Comparison of ENCODE assay signal across 8 mouse cellular contexts in the genomic region with DNA sequence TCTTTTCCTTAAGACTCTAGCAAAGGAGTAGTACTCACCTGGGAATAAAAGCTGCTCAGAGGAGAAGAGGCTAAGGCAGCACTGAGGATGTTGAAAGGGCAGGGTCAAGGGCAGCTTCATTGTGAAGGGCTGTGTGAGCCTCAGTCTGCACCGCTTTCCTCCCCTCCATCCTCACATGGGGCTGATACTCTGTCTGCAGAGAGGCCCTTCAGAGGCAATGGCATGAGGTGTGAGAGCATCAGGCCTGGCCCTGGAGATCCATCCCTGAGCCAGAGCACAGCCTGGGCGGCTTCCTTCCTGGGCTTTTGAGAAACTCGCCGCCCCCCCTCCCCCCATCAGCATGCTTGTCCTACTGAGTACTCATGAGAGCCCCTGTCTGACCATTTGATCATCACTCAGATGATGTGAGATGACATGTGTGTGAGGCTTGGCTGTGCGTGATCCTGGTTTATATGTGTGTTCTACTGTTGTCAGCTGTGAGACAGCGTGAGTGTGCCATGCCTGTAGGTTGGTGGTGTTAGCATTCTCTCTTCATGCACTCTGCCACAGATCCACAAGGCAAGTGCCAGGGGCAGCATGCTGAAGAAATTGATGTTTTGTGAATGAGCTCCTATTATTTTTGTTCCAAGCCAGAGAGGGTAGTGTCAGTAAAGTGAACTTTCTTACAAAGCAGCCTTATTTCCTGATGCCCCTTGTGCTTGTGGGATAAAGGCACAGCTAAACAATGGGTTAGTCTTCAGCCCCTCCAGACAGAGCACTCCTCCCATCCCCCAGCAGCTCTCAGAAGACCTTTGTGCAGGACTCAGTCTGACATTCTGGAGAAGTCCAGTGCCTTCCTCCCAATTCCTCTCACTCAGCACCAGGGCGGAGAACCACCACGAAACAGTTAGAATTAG. TPM values are rescaled to one million over a fixed set of nuclear protein-coding genes. Genes with fewer than 3 reads are reported as not detected.
DNase-seq lines count a peak whose midpoint lies in the region; ATAC-seq and TF ChIP-seq lines count a peak whose summit lies in the region.

No protein-coding gene starts in this region.

- no peak for DNase-seq in heart, postnatal 0 days (ENCODE audit: low spot score)
- no peak for DNase-seq in heart, adult 11 months
- peak; percentile 60 for DNase-seq in adipocyte (ENCODE audit: low spot score)
- DNase-seq in embryo, embryonic 9.5 days (ENCODE audit: extremely low spot score): peak; percentile 20
- peak; percentile 85 for DNase-seq in midbrain, embryonic 11.5 days (ENCODE audit: low spot score, missing footprints)
- DNase-seq in frontal cortex, postnatal 36 days (ENCODE audit: low spot score in 2 of 2): no peak
- DNase-seq in adrenal gland, adult 8-10 months: no peak
- DNase-seq in gastrocnemius, postnatal 36 days: no peak

- peaks cover 88% of the 10 kb centered on the region for H3K4me1 ChIP-seq in heart, postnatal 0 days (ENCODE audit: control insufficient read depth, insufficient read depth)
- peaks cover 16% of the 10 kb centered on the region for H3K4me1 ChIP-seq in midbrain, embryonic 11.5 days (ENCODE audit: control insufficient read depth, insufficient read depth, low read length)

- no peak overlapping the region for H3K4me3 ChIP-seq in heart, postnatal 0 days (ENCODE audit: low read depth, low read length)
- H3K4me3 ChIP-seq in midbrain, embryonic 11.5 days (ENCODE audit: low read depth, low read length): no peak overlapping the region

- TF ChIP-seq CTCF in heart, postnatal 0 days (IDR thresholded peaks at IDR 0.05; ENCODE audit: low read depth): no peak

- no peaks in the 10 kb centered on the region for H3K27me3 ChIP-seq in heart, postnatal 0 days (ENCODE audit: control insufficient read depth, insufficient read depth, low read length)
- H3K27me3 ChIP-seq in midbrain, embryonic 11.5 days (ENCODE audit: control insufficient read depth, insufficient read depth, low read length): no peaks in the 10 kb centered on the region

- WGBS in heart, postnatal 0 days: 63% methylated on average over 8 of the region's 8 CpGs
- 62% methylated on average over 8 of the region's 8 CpGs for WGBS in midbrain, embryonic 11.5 days

- ATAC-seq in heart, postnatal 0 days (ENCODE audit: insufficient read depth, low read depth): no peak
- ATAC-seq in midbrain, embryonic 11.5 days (ENCODE audit: low FRiP score): peak; percentile 78

- peak overlapping the region; percentile 47; the same call in 1 of the 2 replicates for H3K9ac ChIP-seq in heart, postnatal 0 days (replicated peaks; ENCODE audit: low read depth, low read length)
- H3K9ac ChIP-seq in midbrain, embryonic 11.5 days (ENCODE audit: low read length): peak overlapping the region; percentile 20; the same call in 1 of the 2 replicates

- H3K27ac ChIP-seq in heart, postnatal 0 days (ENCODE audit: low read depth): peak overlapping the region; percentile 98
- 0 out of 2 replicates have a peak overlapping the region, but pooled peaks have one; percentile 44 for H3K27ac ChIP-seq in midbrain, embryonic 11.5 days (ENCODE audit: low read depth, low read length)

- no peaks in the 10 kb centered on the region for H3K9me3 ChIP-seq in heart, postnatal 0 days (replicated peaks; ENCODE audit: control insufficient read depth, low read length)
- H3K9me3 ChIP-seq in midbrain, embryonic 11.5 days (ENCODE audit: control insufficient read depth, low read length): no peaks in the 10 kb centered on the region

- H3K36me3 ChIP-seq in heart, postnatal 0 days (replicated peaks; ENCODE audit: control insufficient read depth, insufficient read depth, low read length): no peaks in the 10 kb centered on the region
- H3K36me3 ChIP-seq in midbrain, embryonic 11.5 days (ENCODE audit: control insufficient read depth, insufficient read depth, low read length): no peaks in the 10 kb centered on the region

- intact Hi-C loops in gastrocnemius, postnatal 36 days (cut with DNase I): loop anchor here (5.0 kb wide), 1 partner anchor 33 kb away; the partner anchor contains the start of gene Pkig

- TF ChIP-seq EP300 in heart, postnatal 0 days (IDR thresholded peaks at IDR 0.05; ENCODE audit: low read depth): no peak

- no peak overlapping the region for H3K4me2 ChIP-seq in heart, postnatal 0 days (ENCODE audit: low read depth, low read length)
- H3K4me2 ChIP-seq in midbrain, embryonic 11.5 days: no peak overlapping the region

RNA-seq across cellular contexts. Expression of gene Pkig, which starts 32.5 kb away (rescaled TPM):
- total RNA-seq in heart, postnatal 0 days (2014; rRNA removed; ENCODE audit: low replicate concordance): 363 and 431 TPM in 2 replicates
- polyA plus RNA-seq in heart, postnatal 0 days (2015; fragmentation: Nextera tagmentation; extraction: Ambion mirVana): 495 and 511 TPM in 2 replicates
- 153 and 162 TPM in 2 replicates for polyA plus RNA-seq in midbrain, embryonic 11.5 days (2014; fragmentation: Nextera tagmentation; extraction: Ambion mirVana)
- total RNA-seq in adrenal gland, adult 8-10 months (2022): 10 to 100 TPM; 37.6 to 60.4 (median 57.4) TPM
- 10 to 100 TPM; 80.1 to 98.9 TPM for total RNA-seq in gastrocnemius, postnatal 36 days (2021)

RNA-seq across cellular contexts. Expression of gene Serinc3, which starts 45.7 kb away (rescaled TPM):
- 181 and 193 TPM in 2 replicates for total RNA-seq in heart, postnatal 0 days (2014; rRNA removed; ENCODE audit: low replicate concordance)
- 61.3 and 62.4 TPM in 2 replicates for polyA plus RNA-seq in heart, postnatal 0 days (2015; fragmentation: Nextera tagmentation; extraction: Ambion mirVana)
- 35.0 and 38.8 TPM in 2 replicates for polyA plus RNA-seq in midbrain, embryonic 11.5 days (2014; fragmentation: Nextera tagmentation; extraction: Ambion mirVana)
- 100 to 1,000 TPM; 566 to 814 (median 738) TPM for total RNA-seq in adrenal gland, adult 8-10 months (2022)
- 100 to 1,000 TPM; 101 to 136 TPM for total RNA-seq in gastrocnemius, postnatal 36 days (2021)

RNA-seq across cellular contexts. Expression of gene Ada, which starts 59.4 kb away (rescaled TPM):
- total RNA-seq in heart, postnatal 0 days (2014; rRNA removed; ENCODE audit: low replicate concordance): 2.4 and 4.1 TPM in 2 replicates
- polyA plus RNA-seq in heart, postnatal 0 days (2015; fragmentation: Nextera tagmentation; extraction: Ambion mirVana): 1.9 and 2.2 TPM in 2 replicates
- polyA plus RNA-seq in midbrain, embryonic 11.5 days (2014; fragmentation: Nextera tagmentation; extraction: Ambion mirVana): 5.6 and 6.1 TPM in 2 replicates
- total RNA-seq in adrenal gland, adult 8-10 months (2022): 1 to 10 TPM; 3.3 to 6.1 (median 5.3) TPM
- under 1 TPM; 0.25 to 0.79 TPM for total RNA-seq in gastrocnemius, postnatal 36 days (2021)

Comparison
In these comparisons a context has a peak if more than half of its experiments do, and no peak if none do; other contexts are left out.
1. DNase-seq: peak in adipocyte (single experiment), embryo, embryonic 9.5 days (single experiment) and midbrain, embryonic 11.5 days (single experiment); none in heart, postnatal 0 days (single experiment), heart, adult 11 months (single experiment), frontal cortex, postnatal 36 days (0 of 2), adrenal gland, adult 8-10 months (single experiment) and gastrocnemius, postnatal 36 days (0 of 2).